Mouse (Mus musculus): ENCODE measurements around the gene St6galnac4. TPM values are rescaled to one million over a fixed set of nuclear protein-coding genes. Genes with fewer than 3 reads are reported as not detected.

The St6galnac4 gene
- total RNA-seq (2021): 12.0 and 13.5 TPM in 2 replicates
- long read RNA-seq, experiment 1, transcript St6galnac4-201 (6 exons, 3,626 nt): major isoform, 14 of 25 reads
- long read RNA-seq, experiment 1, partial matches to known transcripts: 2 of 25 reads
- long read RNA-seq, experiment 1, other reads (novel, unspliced or antisense): 6 of 25 reads
- long read RNA-seq, experiment 2, transcript St6galnac4-204 (5 exons, 2,826 nt): minor isoform, 5 of 16 reads
- long read RNA-seq, experiment 2, transcript St6galnac4-201 (6 exons, 3,626 nt): major isoform, 8 of 16 reads
- long read RNA-seq, experiment 2, partial matches to known transcripts: 1 of 16 reads
- long read RNA-seq, experiment 2, other reads (novel, unspliced or antisense): 2 of 16 reads

- DNase-seq: peak; percentile 95
Measured at GRCm38 (mm10) chr2:32586871-32587351, at the start of gene St6galnac4. Gene St6galnac4 (plus strand): TSS chr2:32587095.

- DNase-seq: peak; percentile 60
Measured at GRCm38 (mm10) chr2:32537360-32537905, 49.5 kb upstream of the St6galnac4 start.

GRCm38 (mm10) chr2:32537941-32538340 lies 49.0 kb upstream of the St6galnac4 start:
- no peak for DNase-seq

- DNase-seq: no peak
Measured at GRCm38 (mm10) chr2:32538461-32538860, 48.4 kb upstream of the St6galnac4 start.

DNA sequence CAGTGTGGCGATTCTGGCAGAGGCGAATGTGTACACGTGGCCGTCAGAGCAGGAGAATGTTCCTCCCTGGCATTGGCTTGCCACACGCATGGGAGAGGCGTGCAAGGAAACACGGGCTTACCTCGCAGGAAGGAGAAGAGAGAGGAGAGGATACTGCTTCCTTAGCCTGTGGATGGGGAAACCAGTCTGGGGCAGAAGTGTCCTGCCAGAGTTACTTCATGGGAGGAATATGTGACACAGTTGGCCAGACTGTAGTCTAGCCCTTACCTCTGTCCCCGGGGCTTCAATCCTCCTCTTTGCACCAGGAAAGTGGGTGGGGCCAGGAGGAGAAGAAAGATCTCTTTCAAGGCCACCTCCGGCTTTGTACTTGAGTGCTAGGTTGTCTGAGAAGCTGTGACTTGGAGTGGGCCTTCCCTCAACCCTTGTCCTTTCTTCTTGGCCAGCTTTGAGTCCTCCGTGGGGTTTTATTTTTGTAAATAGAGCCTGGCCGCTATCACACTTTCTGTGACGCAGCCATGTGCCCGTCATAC lies 47.4 kb upstream of the St6galnac4 start:
- DNase-seq: peak; percentile 48

DNA sequence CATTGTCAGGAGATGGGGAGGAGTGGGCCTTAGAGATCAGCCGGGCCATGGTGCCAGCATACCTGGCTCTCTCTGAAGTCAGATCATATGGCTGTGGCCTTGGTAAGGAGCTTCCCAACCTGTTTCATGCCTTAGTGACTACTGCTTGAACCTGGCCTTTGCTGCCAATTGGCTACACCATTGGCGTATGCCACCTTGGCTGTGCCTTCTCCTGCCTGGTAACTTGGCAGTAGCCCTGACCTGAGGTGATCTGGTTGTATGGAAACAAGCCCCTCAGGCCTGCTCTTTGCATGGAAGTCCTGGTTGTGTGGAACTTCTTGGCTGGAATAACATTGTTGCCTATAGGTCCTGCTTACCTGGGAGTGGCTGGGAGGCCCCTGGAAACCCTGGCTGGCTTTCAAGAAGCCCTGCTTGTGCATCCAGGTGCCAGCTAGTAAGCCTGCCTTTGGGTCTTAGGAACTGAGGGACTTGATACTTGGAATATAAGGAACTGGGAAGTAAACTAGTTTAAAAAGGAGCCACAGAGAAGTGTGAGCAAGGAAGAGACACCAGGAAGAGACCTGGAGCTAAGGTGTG lies 45.5 kb upstream of the St6galnac4 start:
- DNase-seq: no peak

DNA sequence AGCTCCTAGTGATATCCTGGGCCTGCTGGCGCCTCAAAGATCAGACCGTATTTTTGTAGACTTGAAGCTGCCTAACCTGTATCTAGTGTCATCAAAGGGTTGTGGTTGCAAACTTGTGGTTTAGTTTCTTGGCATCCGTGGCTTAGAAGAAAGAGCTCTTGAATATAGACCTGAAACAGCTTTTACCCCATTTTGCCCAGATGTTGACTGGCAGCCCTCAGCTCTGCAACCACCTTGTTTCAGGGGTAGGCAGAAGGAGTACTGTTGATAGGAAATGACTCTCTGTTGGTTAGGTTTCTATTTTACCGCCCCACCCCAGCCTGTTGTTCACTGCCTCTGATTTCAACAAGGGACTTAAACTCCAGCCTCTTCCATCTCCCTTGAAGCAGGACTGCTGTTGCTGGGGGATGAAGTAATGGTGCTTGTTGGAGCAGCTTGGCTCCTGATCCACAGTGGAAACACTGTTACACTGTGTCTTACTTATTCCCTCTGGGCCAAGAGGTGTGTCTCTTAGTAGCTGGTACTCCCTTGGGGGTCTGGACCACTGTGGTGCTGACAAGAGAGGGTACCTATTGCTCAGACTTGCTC lies 44.8 kb upstream of the St6galnac4 start:
- DNase-seq: no peak

- no peak for DNase-seq
Measured at GRCm38 (mm10) chr2:32543031-32543449, 43.9 kb upstream of the St6galnac4 start.

- no peak for DNase-seq
Measured at GRCm38 (mm10) chr2:32546951-32547350, 39.9 kb upstream of the St6galnac4 start.

DNA sequence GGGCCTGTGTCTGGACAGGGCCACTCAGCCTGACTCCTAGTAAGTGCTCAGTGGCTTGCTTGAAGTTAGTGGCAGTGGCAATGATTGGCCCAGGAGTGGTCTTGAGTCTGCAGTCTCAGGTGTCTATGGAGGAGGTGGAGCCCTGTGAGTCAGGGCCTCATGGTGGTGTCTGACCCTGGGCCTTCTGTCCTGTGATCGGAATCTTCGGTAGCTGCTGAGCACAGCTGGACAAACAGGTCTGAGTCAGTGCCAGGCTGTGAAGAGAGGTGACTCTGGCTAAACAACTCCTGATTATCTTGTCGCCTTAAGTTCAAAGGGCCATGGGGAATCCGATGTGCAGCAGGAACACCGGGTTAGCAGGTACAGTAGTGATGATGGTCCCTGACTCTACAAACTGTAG lies 39.5 kb upstream of the St6galnac4 start:
- no peak for DNase-seq

DNA sequence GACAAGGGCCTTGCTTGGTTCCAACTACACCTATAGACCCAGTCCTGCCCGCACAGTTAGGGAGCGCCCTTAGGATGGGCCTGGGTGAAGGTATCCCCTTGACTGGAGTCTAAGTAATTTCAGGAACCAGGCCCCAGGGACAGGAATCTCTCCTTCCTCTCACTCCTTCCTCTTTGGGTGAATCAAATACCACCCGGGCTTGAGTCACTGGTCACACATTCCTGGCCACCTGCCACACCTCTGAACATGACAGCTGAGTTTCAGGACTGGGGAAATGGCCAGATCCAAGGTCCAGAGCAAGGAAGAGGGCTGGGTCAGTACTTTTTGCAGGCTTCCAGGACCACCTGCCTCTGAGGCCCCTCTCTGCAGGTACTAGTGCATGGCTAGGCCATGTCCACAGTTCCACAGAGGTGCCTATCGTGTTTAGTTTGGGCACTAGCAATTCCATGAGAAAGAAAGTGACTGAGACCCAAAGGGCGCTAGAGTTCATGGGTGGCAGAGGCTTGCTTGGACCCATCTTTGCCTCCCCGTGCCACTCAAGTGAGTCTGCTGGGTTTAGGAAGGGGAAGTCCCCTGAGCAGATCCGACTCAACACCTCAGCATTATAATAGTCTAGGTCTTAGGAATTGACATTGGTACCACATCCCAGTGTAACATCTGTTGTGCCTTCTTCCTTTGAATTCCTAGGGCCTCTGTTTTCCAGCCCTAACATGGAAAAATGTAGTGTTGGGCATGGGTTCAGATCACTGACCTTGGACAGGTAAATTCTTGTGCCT lies 38.7 kb upstream of the St6galnac4 start:
- peak; percentile 81 for DNase-seq

DNA sequence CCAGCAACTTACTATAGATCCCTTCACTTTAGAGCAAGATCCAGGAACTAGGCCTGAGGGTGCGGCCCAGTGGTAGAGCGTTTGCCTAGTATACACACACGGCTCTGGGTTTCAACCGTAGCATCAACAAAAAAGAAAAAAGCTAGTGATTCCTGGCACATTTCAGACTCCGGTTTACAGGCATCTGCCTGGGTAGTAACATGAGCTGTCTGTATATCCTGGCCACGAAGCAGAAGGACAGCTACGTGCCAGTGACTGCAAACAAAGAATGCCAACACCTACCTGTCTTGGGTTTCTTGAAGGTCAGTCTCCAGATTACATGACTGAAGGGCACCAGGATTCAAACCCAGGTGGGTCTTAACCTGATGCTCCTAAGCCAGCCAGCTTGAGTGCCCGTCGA lies 37.7 kb upstream of the St6galnac4 start:
- no peak for DNase-seq

DNA sequence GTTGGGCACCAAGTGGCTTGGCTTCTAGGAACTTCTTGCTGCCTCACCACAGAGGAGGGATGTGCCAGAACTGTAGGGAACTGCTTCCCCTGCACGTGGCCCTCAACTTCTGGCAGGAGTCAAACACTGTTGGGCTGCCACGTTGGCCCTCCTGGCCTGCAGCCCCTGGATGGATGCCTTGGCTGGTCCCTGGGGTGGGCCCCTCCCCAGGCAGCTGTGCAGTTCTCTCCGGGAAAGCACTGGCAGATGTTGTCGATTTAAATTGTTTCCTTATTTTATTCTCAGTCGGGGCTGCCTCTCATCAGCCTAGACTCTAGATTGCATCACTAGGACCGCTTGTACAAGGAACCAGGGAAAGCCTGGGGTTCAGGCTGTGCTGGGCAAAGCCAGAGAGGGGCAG lies 37.1 kb upstream of the St6galnac4 start:
- peak; percentile 72 for DNase-seq

DNA sequence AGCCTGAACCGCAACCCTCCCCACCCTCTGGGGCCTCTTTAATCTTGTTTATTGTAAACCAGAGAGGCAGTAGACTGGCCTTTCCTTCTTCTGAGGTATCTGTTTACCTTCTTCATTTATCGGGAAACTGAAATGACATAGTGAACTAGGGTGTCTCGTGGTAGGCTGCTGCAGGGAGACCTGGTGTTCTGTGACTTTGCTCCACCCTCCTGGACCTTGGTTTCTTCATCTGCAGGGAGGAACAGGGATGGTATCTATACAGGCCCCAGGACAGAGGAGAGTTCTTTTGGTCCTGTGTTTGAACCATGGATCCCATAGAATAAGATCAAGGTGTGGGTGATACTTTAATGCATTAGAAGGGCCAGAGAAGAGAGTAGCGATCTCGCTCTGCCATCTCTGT lies 35.7 kb upstream of the St6galnac4 start:
- DNase-seq: no peak

DNA sequence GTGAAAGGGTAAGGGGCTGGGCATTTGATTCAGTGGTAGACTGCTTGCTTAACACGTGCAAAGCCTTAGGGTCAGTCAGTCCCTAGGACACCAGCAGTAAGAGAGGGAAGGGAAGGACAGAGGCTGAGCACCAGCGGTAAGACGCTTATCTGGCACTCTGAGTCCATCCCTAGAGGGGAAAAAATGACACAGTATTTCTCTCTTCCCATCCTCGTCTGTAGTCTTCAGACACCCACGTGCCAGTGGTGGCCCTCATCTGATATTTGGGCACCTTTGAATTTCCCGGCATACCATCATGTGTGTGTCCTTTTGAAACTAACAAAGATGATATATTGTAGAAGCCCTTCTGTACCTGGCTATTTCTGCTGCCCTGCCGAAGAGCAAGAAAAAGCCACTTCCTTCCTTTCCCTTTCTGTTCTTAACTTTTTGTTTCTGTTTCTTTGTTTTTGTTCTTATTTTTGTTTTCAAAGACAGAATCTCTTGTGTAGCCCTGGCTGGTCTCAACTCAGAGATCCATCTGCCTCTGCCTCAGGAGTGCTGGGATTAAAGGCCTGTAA lies 33.2 kb upstream of the St6galnac4 start:
- no peak for DNase-seq

DNA sequence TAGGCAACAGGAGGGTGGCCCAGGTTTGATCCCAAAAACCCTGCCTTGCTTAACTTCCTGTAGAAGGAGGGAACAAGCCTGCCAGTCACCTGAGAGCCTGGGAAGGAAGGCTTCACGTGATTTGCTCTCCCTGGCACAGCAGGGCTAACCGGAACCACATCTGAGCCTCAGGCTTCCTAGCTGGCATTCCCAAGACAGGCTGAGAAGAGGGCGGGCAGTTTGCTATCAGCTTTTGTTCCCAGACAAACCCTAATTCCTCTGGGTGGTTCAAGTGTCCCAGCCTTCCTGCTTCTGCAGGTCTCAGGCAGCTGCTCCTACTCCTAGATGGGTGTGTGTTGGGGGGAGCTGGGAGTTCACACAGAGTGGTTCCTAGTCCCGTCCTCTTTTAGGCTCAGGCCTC lies 31.4 kb upstream of the St6galnac4 start:
- no peak for DNase-seq

- no peak for DNase-seq
Measured at GRCm38 (mm10) chr2:32556019-32556418, 30.9 kb upstream of the St6galnac4 start.

DNA sequence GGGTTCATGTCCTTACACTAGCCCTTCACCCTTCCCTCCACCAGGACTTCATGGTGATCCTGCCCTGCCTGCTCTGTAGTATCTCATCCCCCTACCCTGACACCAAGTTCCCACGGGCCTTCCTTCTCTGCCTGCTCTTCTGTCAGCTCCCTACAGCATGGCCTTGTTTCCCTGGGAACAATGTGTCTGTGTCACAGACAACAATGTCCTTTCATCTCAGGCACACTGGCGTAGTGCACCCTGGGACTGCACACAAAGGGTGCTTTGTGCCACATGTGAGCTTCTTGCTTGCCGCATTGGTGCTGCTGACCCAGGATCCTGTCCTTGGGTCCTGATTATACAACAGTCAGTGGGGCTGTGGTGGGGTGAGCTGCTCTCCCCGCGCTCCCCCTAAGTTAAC lies 27.3 kb upstream of the St6galnac4 start:
- no peak for DNase-seq

DNA sequence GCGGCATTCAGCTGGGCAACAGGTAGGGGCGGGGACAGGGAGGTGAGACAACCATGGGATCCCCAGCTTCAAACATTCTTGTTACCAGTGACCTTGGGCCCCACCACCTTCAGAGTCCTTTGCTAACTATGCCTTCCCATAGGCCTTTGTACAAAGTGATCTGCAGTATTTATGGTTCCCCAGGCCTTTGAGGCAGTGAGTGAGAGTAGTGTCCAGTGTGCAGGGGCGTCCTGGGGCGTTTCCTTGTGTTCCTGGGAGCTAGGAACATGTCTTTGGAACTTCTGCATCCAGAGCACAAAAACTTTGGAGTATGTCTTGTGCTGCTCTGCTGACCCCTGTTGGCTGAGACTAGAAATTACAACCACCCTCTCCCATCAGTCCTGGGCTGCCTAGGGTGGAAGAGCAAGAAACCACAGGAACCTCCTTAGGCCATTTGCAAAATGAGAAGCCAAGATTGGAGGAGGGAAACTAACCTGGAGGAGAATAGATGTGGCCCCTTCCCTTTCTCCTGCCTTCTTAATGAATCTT lies 20.3 kb upstream of the St6galnac4 start:
- DNase-seq: peak; percentile 81

DNA sequence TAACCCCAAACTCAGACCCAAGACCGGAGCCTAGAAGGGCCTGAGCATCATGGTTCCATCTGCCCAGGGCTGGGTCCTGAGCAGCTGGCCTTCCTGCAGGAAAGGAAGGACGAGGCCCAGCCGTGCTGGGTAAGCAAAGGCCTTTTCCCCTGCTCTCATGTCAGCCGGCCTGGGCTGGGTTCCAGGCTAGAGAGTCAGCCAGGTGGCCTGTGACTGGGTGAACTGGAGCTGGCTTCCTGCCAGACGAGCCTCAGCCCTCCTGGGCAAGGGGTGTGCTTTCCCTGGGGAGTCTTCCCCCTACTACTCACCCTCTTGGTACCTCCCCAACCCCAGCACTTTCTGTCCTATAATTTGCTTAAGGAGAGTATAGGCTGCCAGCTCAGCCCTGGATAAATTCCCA lies 18.7 kb upstream of the St6galnac4 start:
- no peak for DNase-seq

DNA sequence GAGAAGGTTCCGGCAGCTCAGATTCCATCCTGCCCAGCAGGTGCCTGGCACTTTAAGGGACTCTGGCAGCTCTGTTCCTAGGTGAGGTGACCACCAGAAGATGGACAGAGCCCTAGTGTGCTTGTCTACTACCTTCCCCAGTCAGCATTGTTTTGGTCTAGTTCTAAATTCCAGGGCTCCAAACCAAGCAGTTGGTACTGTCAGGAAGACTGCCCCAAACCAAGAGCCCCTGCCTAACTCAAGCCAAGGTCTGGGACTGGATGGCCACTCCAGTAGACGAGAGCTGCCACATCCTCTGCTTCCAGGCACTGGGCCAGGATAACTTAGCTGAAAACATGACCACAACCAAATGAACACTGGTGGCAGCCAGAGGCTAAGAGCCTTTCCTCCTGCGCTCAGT lies 18.0 kb upstream of the St6galnac4 start:
- DNase-seq: no peak

Data from adrenal gland, postnatal 14 days (tissue).